Mouse (Mus musculus): ENCODE data around the gene Ppia.
"Not testable (repeated sequence)": the region's sequence is repeated elsewhere in the genome, so short reads cannot be mapped to it uniquely, and the experiment has no call there.

The Ppia gene

DNA sequence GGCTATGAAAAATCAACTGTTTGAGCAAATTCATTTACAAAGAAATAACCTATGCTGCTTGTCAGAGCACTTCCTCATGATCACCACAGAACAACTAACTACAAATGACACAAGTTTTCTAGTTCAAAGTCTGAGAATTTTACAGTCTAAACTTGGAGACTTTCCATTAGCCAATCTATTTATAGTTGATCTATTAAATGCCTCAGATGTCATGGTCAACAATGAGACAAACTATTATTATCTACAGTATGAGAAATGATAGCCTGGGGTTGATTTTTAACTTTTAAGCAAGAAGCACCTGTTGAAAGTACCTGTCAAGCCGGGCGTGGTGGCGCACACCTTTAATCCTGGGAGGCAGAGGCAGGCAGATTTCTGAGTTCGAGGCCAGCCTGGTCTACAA is 27.3 kb downstream of the Ppia start:
- in situ Hi-C loops (cut with MboI, MseI): no loop called here

DNA sequence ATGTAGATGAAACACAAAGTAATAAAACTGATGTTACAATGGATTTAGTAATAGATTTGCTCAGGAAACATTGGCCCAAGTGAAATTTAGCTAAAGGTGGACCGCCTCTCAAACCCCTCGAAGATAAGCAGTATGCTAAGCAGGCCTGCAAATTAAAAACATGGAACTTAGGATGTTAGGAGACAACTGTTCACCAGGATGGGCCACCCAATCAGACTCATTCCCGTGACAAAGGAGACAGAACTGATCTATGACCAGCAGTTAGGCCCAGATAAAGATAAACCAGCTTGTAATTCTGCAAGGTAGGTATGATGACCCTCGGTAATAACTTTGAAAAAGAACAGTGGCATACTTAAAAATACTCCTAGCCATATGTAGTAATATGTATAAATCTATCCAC is 27.9 kb downstream of the Ppia start:
- in situ Hi-C loops (cut with MboI, MseI): no loop called here

DNA sequence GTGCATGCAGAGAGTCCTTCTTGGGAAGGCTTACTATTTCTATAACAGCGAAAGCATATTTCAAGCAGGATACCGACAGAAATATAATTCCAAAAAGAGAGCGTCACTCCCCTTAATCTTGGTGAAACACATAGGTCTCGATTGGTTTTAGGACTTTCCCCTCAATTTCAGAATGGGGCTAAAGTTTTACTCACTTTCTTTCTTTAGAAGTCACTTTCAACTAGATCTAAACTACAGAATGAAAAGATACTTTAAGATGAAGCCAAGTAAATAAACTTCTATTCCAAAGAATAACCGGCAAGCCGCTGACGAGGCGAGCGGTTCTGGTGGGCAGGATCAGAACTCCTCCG is 28.5 kb downstream of the Ppia start:
- in situ Hi-C loops (cut with MboI, MseI): no loop called here

- in situ Hi-C loops (cut with MboI, MseI): no loop called here
These were observed 29.0 kb downstream of the Ppia start, which contains the start of gene H2afv for GRCm38 (mm10) chr11:6444077-6444853. H2afv (minus strand) TSS chr11:6444443.

GRCm38 (mm10) chr11:6445441-6445840 is 30.2 kb downstream of the Ppia start:
- in situ Hi-C loops (cut with MboI, MseI): no loop called here

DNA sequence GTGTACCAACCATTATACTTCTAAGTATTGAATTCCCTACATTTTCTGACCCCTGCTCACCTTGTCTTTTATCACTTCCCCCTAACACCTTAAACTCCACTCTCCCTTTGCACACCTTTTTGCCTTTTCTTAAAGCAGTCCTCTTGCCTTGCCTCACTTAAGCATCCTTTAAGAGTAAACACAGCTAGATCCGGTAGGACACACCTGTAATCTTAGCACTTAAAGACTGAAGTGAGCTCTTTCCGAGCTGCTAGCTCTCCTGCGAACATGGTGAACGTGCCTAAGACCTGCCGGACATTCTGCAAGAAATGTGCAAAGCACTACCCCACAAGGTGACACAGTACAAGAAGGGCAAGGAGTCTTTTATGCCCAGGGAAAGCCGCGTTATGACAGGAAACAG is 30.7 kb downstream of the Ppia start:
- in situ Hi-C loops (cut with MboI, MseI): no loop called here

DNA sequence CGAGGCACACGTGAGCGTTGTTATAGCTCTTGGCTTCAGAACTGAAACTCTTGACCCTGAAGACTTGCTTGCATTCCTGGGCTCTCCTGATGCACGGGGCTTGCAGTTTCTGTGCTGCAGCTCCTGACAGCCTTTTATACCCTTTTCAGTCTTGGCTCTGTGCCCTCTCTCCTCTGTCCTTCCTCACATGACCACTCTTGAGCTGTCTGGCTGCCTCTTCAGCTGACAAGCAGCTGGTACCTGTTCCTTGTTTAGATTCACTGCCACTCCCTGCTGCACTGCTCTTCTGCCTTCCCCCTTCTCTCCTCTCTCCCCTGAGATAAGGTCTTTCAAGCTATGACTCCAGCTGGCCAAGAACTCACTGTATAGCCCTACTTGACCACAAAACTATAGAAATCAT is 32.2 kb downstream of the Ppia start:
- in situ Hi-C loops (cut with MboI, MseI): no loop called here

- in situ Hi-C loops (cut with MboI, MseI): not testable (repeated sequence)
These were observed 32.9 kb downstream of the Ppia start for GRCm38 (mm10) chr11:6448155-6448554.

DNA sequence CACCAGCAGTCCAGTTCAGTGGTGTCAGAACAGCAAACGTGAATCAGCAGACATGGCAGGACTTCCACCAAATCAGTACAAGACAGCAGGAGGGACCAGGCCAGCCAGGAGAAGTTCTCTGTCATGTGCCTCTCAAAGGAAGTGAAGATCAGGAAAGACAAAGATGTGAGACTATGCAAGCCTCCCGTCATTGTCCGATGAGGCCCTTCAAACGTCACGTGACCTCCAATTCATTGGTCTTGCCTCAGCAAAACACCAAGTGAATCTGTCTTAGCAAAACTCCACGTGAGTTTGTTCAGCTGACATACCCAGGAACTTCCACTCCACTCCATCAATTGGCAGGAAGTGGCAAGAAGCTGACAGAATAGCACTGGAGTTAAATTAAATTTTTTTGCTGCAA is 40.8 kb downstream of the Ppia start:
- in situ Hi-C loops (cut with MboI, MseI): no loop called here

DNA sequence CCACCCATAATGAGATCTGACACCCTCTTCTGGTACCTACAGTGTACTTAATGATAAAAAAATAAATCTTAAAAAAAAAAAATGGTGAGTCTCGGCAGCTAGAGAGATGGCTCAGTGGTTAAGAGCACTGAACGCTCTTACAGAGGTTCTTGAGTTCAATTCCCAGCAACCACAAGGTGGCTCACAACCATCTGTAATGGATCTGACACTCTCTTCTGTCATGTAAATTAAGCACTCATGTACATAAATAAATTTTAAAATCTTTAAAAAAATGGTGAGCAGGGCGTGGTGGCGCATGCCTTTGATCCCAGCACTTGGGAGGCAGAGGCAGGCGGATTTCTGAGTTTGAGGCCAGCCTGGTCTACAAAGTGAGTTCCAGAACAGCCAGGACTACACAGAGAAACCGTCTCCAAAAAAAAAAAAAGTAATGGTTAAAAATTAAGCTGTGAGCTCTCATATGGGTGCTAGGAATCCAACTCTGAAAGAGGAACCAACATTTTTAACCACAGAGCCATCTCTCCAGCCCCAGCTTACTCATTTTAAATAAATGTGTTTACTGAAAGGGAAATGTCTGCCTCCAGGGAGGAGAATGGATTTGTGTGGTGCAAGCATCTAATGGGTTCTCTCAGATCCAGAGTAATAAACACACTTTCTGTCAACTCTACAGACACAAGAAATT is 48.1 kb downstream of the Ppia start:
- in situ Hi-C loops (cut with MboI, MseI): loop anchor here (5.0 kb wide), 1 partner anchor 44 kb away; no protein-coding TSS in a partner anchor

DNA sequence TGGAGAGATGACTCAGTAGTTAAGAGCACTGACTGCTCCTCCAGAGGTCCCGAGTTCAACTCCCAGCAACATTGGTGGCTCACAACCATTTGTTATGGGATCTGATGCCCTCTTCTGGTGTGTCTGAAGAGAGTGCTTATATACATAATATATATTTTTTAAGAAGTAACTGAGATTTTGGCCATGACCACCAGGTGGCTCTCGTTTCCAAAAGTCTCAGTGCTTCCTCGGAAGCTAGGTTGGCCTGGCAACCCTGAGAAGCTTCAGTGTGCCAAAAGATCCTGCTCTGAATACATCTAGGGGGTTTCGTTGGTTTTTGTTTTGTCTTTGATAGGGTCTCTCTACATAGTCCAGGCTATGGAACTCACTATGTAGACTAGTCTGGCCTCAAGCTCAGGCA is 49.9 kb downstream of the Ppia start:
- in situ Hi-C loops (cut with MboI, MseI): no loop called here

DNA sequence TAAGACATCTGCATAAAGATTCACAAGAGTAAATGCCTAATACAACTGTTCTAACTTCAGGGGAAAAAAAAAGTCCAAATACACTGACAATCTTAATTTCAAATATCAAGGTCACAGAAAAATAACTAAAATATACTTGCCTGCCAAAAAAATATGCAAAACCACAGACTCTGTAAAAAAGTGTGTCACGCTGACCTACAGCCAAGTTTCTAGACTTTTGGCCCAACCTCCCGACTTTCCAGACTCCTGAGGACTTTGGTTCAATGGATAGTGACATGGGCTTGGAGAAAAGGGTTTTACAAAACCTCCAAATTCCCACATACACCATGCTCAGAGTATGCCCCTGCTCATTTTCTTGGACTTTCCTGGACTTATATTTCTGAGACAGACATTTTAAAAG is 53.3 kb downstream of the Ppia start:
- in situ Hi-C loops (cut with MboI, MseI): no loop called here

Measured in T-helper 1 cell (primary cell).